Mouse (Mus musculus) neural tube, embryonic 13.5 days (tissue): ENCODE data around the gene Arf1. TPM values are rescaled to one million over a fixed set of nuclear protein-coding genes. Genes with fewer than 3 reads are reported as not detected.

Experiments used
- polyA plus RNA-seq: library from polyadenylated mRNA; unstranded; fragments of >200 nt; fragmentation: Nextera tagmentation; extraction: Ambion mirVana; gene quantifications from 2 replicates; pipeline ENCODE4 v1.2.1, GENCODE M21; 2015

The Arf1 gene
- polyA plus RNA-seq, 1 experiment from 2014 or later, result 642 TPM

Other genes with a start within 250 kb of the Arf1 start
- 0.27 and 0.55 TPM in 2 replicates for gene Obscn, start 91.9 kb downstream of the Arf1 start, polyA plus RNA-seq
- 6.0 and 6.3 TPM in 2 replicates for gene Iba57, start 64.5 kb downstream of the Arf1 start, polyA plus RNA-seq
- 0.17 TPM in 1 of 2 replicates, not detected in the other for gene Gjc2, start 45.1 kb downstream of the Arf1 start, polyA plus RNA-seq
- gene Guk1, start 36.1 kb downstream of the Arf1 start, polyA plus RNA-seq, result 179 and 191 TPM in 2 replicates
- 89.9 and 95.6 TPM in 2 replicates for gene Mrpl55, start 25.8 kb downstream of the Arf1 start, polyA plus RNA-seq
- 26.3 and 28.8 TPM in 2 replicates for gene 2310033P09Rik, start 19.9 kb downstream of the Arf1 start, polyA plus RNA-seq
- 1.2 and 1.7 TPM in 2 replicates for gene Wnt3a, start 62.5 kb upstream of the Arf1 start, polyA plus RNA-seq
- gene Wnt9a, start 78.7 kb upstream of the Arf1 start, polyA plus RNA-seq, result 3.6 and 3.8 TPM in 2 replicates
- not detected in 2 replicates for gene Prss38, start 147.4 kb upstream of the Arf1 start, polyA plus RNA-seq
- gene Jmjd4, start 221.8 kb upstream of the Arf1 start, polyA plus RNA-seq, result 15.0 and 15.2 TPM in 2 replicates
- gene Snap47, start 222.9 kb upstream of the Arf1 start, polyA plus RNA-seq, result 471 and 491 TPM in 2 replicates
- 12.2 TPM in 2 replicates for gene Zfp867, start 244.2 kb upstream of the Arf1 start, polyA plus RNA-seq